10 mouse cellular contexts compared by ENCODE assay signal in the genomic region with DNA sequence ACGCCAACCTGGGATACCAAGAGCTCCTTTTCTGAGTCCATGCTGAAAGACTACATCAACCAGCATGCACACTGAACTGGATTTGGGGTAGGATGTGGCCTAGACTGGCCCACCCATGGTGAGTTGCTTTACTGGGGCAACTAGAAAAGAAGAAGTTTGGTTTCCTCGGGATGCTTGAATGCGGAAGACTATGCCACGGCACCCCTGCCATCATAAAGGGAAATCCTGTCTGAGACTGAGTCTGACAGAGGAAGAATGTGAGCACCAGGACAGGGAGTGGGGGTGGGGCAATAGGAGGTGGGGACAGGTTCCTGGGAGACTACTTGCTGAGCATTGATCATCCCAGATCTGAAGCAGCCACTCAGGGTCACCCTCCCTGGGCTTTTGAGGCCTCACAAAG. TPM values are rescaled to one million over a fixed set of nuclear protein-coding genes. Genes with fewer than 3 reads are reported as not detected.
DNase-seq lines count a peak whose midpoint lies in the region; ATAC-seq and TF ChIP-seq lines count a peak whose summit lies in the region.
"Had no signal": no experiment of that assay in that cellular context is flagged by ENCODE, and none has a peak within 500 bp of the region (broad histone marks: within the 10 kb centered on the region; RNA-seq: fewer than 3 reads in every experiment).

No protein-coding gene starts in this region.

- no peak overlapping the region for H3K4me2 ChIP-seq in heart, embryonic 13.5 days
- H3K4me2 ChIP-seq in liver, embryonic 12.5 days, result no peak overlapping the region
- no peak overlapping the region for H3K4me2 ChIP-seq in limb, embryonic 15.5 days
- H3K4me2 ChIP-seq: intestine, embryonic 15.5 days had no signal

- H3K9me3 ChIP-seq in heart, embryonic 13.5 days, result no peaks in the 10 kb centered on the region
- H3K9me3 ChIP-seq in liver, embryonic 12.5 days (replicated peaks), result no peaks in the 10 kb centered on the region
- H3K9me3 ChIP-seq in embryonic facial prominence, embryonic 10.5 days, result no peaks in the 10 kb centered on the region
- H3K9me3 ChIP-seq in limb, embryonic 15.5 days, result no peaks in the 10 kb centered on the region
- H3K9me3 ChIP-seq: intestine, embryonic 15.5 days had no signal

- ATAC-seq in heart, embryonic 13.5 days (ENCODE audit: extremely low read depth, insufficient number of reproducible peaks, low FRiP score, low TSS enrichment), result no peak
- no peak for ATAC-seq in liver, embryonic 12.5 days
- ATAC-seq in limb, embryonic 15.5 days (ENCODE audit: insufficient number of reproducible peaks, low FRiP score, low TSS enrichment, low read depth), result no peak

- no peak for TF ChIP-seq CTCF in heart, adult 2 months (IDR thresholded peaks at IDR 0.05)
- no peak for TF ChIP-seq CTCF in liver, adult 2 months (IDR thresholded peaks at IDR 0.05; ENCODE audit: low read depth, low read length)

- TF ChIP-seq POLR2A in heart, adult 2 months (IDR thresholded peaks at IDR 0.05; ENCODE audit: insufficient read depth, low read depth, low read length), result no peak
- no peak for TF ChIP-seq POLR2A in liver, adult 2 months (IDR thresholded peaks at IDR 0.05; ENCODE audit: extremely low read depth, insufficient read depth, low read length)

- peak overlapping the region; percentile 94 for H3K27ac ChIP-seq in heart, embryonic 13.5 days (replicated peaks)
- H3K27ac ChIP-seq in heart, adult 2 months, result no peak overlapping the region; the same call in 1 of the 2 replicates
- peak overlapping the region; percentile 28; the same call in 1 of the 2 replicates for H3K27ac ChIP-seq in liver, adult 2 months (replicated peaks; ENCODE audit: insufficient read depth, low read depth, low read length)
- H3K27ac ChIP-seq in liver, embryonic 12.5 days, result no peak overlapping the region
- 0 out of 2 replicates have a peak overlapping the region, but pooled peaks have one; percentile 19 for H3K27ac ChIP-seq in embryonic facial prominence, embryonic 10.5 days (replicated peaks)
- H3K27ac ChIP-seq in limb, embryonic 15.5 days, result peak overlapping the region; percentile 63
- H3K27ac ChIP-seq: intestine, embryonic 15.5 days had no signal

- peaks cover 16% of the 10 kb centered on the region; the same call in 1 of the 2 replicates for H3K36me3 ChIP-seq in heart, embryonic 13.5 days
- peaks cover 10% of the 10 kb centered on the region for H3K36me3 ChIP-seq in heart, adult 2 months (ENCODE audit: control insufficient read depth, insufficient read depth, low read length)
- no peaks in the 10 kb centered on the region for H3K36me3 ChIP-seq in liver, adult 2 months (ENCODE audit: control insufficient read depth, insufficient read depth, low read length)
- H3K36me3 ChIP-seq in liver, embryonic 12.5 days, result no peaks in the 10 kb centered on the region
- peaks cover 14% of the 10 kb centered on the region for H3K36me3 ChIP-seq in embryonic facial prominence, embryonic 10.5 days (replicated peaks)
- H3K36me3 ChIP-seq in limb, embryonic 15.5 days, result 0 out of 2 replicates have a peak, but pooled peaks cover 4% of the 10 kb centered on the region
- H3K36me3 ChIP-seq: intestine, embryonic 15.5 days had no signal

- intact Hi-C loops in heart, adult 2 months (cut with DNase I), result no loop called here

- peak overlapping the region; percentile 70; the same call in 1 of the 2 replicates for H3K9ac ChIP-seq in heart, embryonic 13.5 days
- H3K9ac ChIP-seq in heart, adult 2 months (ENCODE audit: low read depth, low read length), result no peak overlapping the region
- H3K9ac ChIP-seq in liver, adult 2 months (ENCODE audit: low read depth, low read length), result no peak overlapping the region
- H3K9ac ChIP-seq in liver, embryonic 12.5 days, result no peak overlapping the region
- no peak overlapping the region for H3K9ac ChIP-seq in limb, embryonic 15.5 days
- H3K9ac ChIP-seq: intestine, embryonic 15.5 days had no signal

- H3K27me3 ChIP-seq in heart, embryonic 13.5 days (replicated peaks), result no peaks in the 10 kb centered on the region
- no peaks in the 10 kb centered on the region for H3K27me3 ChIP-seq in heart, adult 2 months (ENCODE audit: control insufficient read depth, insufficient read depth, low read length)
- H3K27me3 ChIP-seq in liver, adult 2 months (ENCODE audit: control insufficient read depth, insufficient read depth, low read length), result no peaks in the 10 kb centered on the region
- no peaks in the 10 kb centered on the region for H3K27me3 ChIP-seq in liver, embryonic 12.5 days (replicated peaks)
- no peaks in the 10 kb centered on the region for H3K27me3 ChIP-seq in embryonic facial prominence, embryonic 10.5 days (replicated peaks; ENCODE audit: low read depth, poor library complexity, severe bottlenecking)
- H3K27me3 ChIP-seq in limb, embryonic 15.5 days, result no peaks in the 10 kb centered on the region
- H3K27me3 ChIP-seq: intestine, embryonic 15.5 days had no signal

- TF ChIP-seq EP300 in heart, adult 2 months (IDR thresholded peaks at IDR 0.05; ENCODE audit: insufficient read depth, low read depth, low read length), result no peak

- peaks cover 2% of the 10 kb centered on the region; the same call in 1 of the 2 replicates for H3K79me2 ChIP-seq in heart, adult 2 months (replicated peaks; ENCODE audit: control insufficient read depth, insufficient read depth, low read length)
- peaks cover 32% of the 10 kb centered on the region for H3K79me2 ChIP-seq in liver, adult 2 months (ENCODE audit: control insufficient read depth, insufficient read depth, low read length)

- no peak overlapping the region for H3K4me3 ChIP-seq in heart, embryonic 13.5 days
- no peak overlapping the region for H3K4me3 ChIP-seq in heart, adult 2 months
- H3K4me3 ChIP-seq in liver, adult 2 months (ENCODE audit: insufficient read depth, low read depth, low read length), result no peak overlapping the region
- H3K4me3 ChIP-seq in liver, embryonic 12.5 days, result no peak overlapping the region
- H3K4me3 ChIP-seq in embryonic facial prominence, embryonic 10.5 days, result no peak overlapping the region
- no peak overlapping the region for H3K4me3 ChIP-seq in limb, embryonic 15.5 days
- H3K4me3 ChIP-seq: intestine, embryonic 15.5 days had no signal

- 60% methylated on average over 4 of the region's 4 CpGs for WGBS in heart, embryonic 13.5 days
- 61% methylated on average over 4 of the region's 4 CpGs for WGBS in heart, adult 2 months
- WGBS in liver, adult 2 months, result 78% methylated on average over 4 of the region's 4 CpGs
- 40% methylated on average over 4 of the region's 4 CpGs for WGBS in liver, embryonic 12.5 days (ENCODE audit: insufficient replicate concordance)
- WGBS in embryonic facial prominence, embryonic 10.5 days, result 69% methylated on average over 4 of the region's 4 CpGs
- 67% methylated on average over 4 of the region's 4 CpGs for WGBS in limb, embryonic 15.5 days

- H3K4me1 ChIP-seq in heart, embryonic 13.5 days, result peaks cover 100% of the 10 kb centered on the region
- peaks cover 42% of the 10 kb centered on the region for H3K4me1 ChIP-seq in heart, adult 2 months (ENCODE audit: control insufficient read depth, insufficient read depth, low read length)
- H3K4me1 ChIP-seq in liver, adult 2 months (ENCODE audit: control insufficient read depth, insufficient read depth, low read length), result peaks cover 62% of the 10 kb centered on the region
- H3K4me1 ChIP-seq in liver, embryonic 12.5 days, result peaks cover 70% of the 10 kb centered on the region
- H3K4me1 ChIP-seq in embryonic facial prominence, embryonic 10.5 days, result peaks cover 59% of the 10 kb centered on the region
- peaks cover 48% of the 10 kb centered on the region for H3K4me1 ChIP-seq in limb, embryonic 15.5 days

- no peak for DNase-seq in heart, adult 2 months
- no peak for DNase-seq in liver, adult 2 months (ENCODE audit: extremely low read depth, low read depth, low spot score)
- no peak for DNase-seq in embryonic facial prominence, embryonic 10.5 days (ENCODE audit: low spot score)
- DNase-seq in adrenal gland, postnatal 25 days, result no peak
- no peak for DNase-seq in thymus, postnatal 10 days (ENCODE audit: low spot score in 2 of 2)
- DNase-seq: thymus, postnatal 36 days had no signal

RNA-seq across cellular contexts. Expression of gene Acvr1, which starts 32.6 kb away (rescaled TPM):
- 9.2 and 9.8 TPM in 2 replicates for polyA plus RNA-seq in heart, embryonic 13.5 days (2015; fragmentation: Nextera tagmentation; extraction: Ambion mirVana)
- total RNA-seq in heart, adult 2 months (2021), result 10 to 100 TPM; 14.6 to 15.7 TPM
- 7.4 and 12.1 TPM in 2 replicates for polyA plus RNA-seq in heart, adult 2 months (2012; rRNA removed)
- 8.4 and 9.0 TPM in 2 replicates for total RNA-seq in liver, adult 2 months (2014; rRNA removed)
- 4.3 and 5.7 TPM in 2 replicates for polyA plus RNA-seq in liver, adult 2 months (2012; rRNA removed)
- polyA plus RNA-seq in liver, embryonic 12.5 days (2016; fragmentation: Nextera tagmentation; extraction: Ambion mirVana), result 3.4 and 3.8 TPM in 2 replicates
- polyA plus RNA-seq in embryonic facial prominence, embryonic 10.5 days (2016; fragmentation: Nextera tagmentation; extraction: Ambion mirVana), result 3.7 and 4.3 TPM in 2 replicates
- polyA plus RNA-seq in limb, embryonic 15.5 days (2015; fragmentation: Nextera tagmentation; extraction: Ambion mirVana), result 8.1 and 8.7 TPM in 2 replicates
- 40.1 and 50.7 TPM in 2 replicates for total RNA-seq in adrenal gland, postnatal 25 days (2021)

RNA-seq across cellular contexts. Expression of gene Upp2, which starts 32.7 kb away (rescaled TPM):
- 6.4 and 7.6 TPM in 2 replicates for polyA plus RNA-seq in heart, embryonic 13.5 days (2015; fragmentation: Nextera tagmentation; extraction: Ambion mirVana)
- 1 to 10 TPM; 2.2 to 3.3 TPM for total RNA-seq in heart, adult 2 months (2021)
- polyA plus RNA-seq in heart, adult 2 months (2012; rRNA removed), result 3.0 and 5.1 TPM in 2 replicates
- total RNA-seq in liver, adult 2 months (2014; rRNA removed), result 1,501 and 1,754 TPM in 2 replicates
- polyA plus RNA-seq in liver, adult 2 months (2012; rRNA removed), result 105 and 134 TPM in 2 replicates
- polyA plus RNA-seq in liver, embryonic 12.5 days (2016; fragmentation: Nextera tagmentation; extraction: Ambion mirVana), result 1.8 and 2.6 TPM in 2 replicates
- 4.6 and 6.3 TPM in 2 replicates for polyA plus RNA-seq in embryonic facial prominence, embryonic 10.5 days (2016; fragmentation: Nextera tagmentation; extraction: Ambion mirVana)
- polyA plus RNA-seq in limb, embryonic 15.5 days (2015; fragmentation: Nextera tagmentation; extraction: Ambion mirVana), result 7.0 and 8.2 TPM in 2 replicates
- 13.8 and 17.9 TPM in 2 replicates for total RNA-seq in adrenal gland, postnatal 25 days (2021)

Comparison
In these comparisons a context has a peak if more than half of its experiments do, and no peak if none do; other contexts are left out.
1. H3K27ac ChIP-seq: peak in heart, embryonic 13.5 days (single experiment), liver, adult 2 months (single experiment), embryonic facial prominence, embryonic 10.5 days (single experiment) and limb, embryonic 15.5 days (single experiment); none in heart, adult 2 months (single experiment) and liver, embryonic 12.5 days (single experiment).
2. RNA of gene Upp2, which starts 32.7 kb away (polyA plus RNA-seq): 105 to 134 TPM in liver, adult 2 months; 7.0 to 8.2 TPM in limb, embryonic 15.5 days, 6.4 to 7.6 TPM in heart, embryonic 13.5 days, 4.6 to 6.3 TPM in embryonic facial prominence, embryonic 10.5 days, 3.0 to 5.1 TPM in heart, adult 2 months and 1.8 to 2.6 TPM in liver, embryonic 12.5 days; every median in the first group is over 10 times any median in the second.